Mouse (Mus musculus): ENCODE measurements around the gene Trim72. TPM values are rescaled to one million over a fixed set of nuclear protein-coding genes. Genes with fewer than 3 reads are reported as not detected.
A peak's percentile ranks its signal among the peaks of the same experiment; 100 is the strongest.

Gene Trim72
- total and polyA plus RNA-seq, 2 experiments from 2014 or later = 2.3 to 52.7 TPM

- TF ChIP-seq CTCF (IDR thresholded peaks at IDR 0.05; ENCODE audit: low read depth) (peak; percentile 57), EP300 (IDR thresholded peaks at IDR 0.05; ENCODE audit: low read depth) (no peak)
- peaks cover 23% of the 10 kb centered on the region for H3K36me3 ChIP-seq (replicated peaks; ENCODE audit: control insufficient read depth, insufficient read depth, low read length)
- ATAC-seq (ENCODE audit: insufficient read depth, low read depth) (peak; percentile 60), DNase-seq (ENCODE audit: low spot score) (peak; percentile 47)
- H3K27me3 ChIP-seq (ENCODE audit: control insufficient read depth, insufficient read depth, low read length) = no peaks in the 10 kb centered on the region
- no peaks in the 10 kb centered on the region for H3K9me3 ChIP-seq (replicated peaks; ENCODE audit: control insufficient read depth, low read length)
- peaks cover 6% of the 10 kb centered on the region for H3K4me1 ChIP-seq (ENCODE audit: control insufficient read depth, insufficient read depth)
- no peak overlapping the region for H3K9ac ChIP-seq (replicated peaks; ENCODE audit: low read depth, low read length)
- WGBS = 55% methylated on average over 6 of the region's 6 CpGs
- H3K4me3 ChIP-seq (ENCODE audit: low read depth, low read length) = no peak overlapping the region
- H3K4me2 ChIP-seq (ENCODE audit: low read depth, low read length) = no peak overlapping the region
- no peak overlapping the region for H3K27ac ChIP-seq (ENCODE audit: low read depth)
These were observed 11.9 kb upstream of the Trim72 start for GRCm38 (mm10) chr7:127991643-127992487.

- Histone ChIP-seq H3K9ac (replicated peaks; ENCODE audit: low read depth, low read length) (peak overlapping the region; percentile 35), H3K27me3 (ENCODE audit: control insufficient read depth, insufficient read depth, low read length) (no peaks in the 10 kb centered on the region), H3K9me3 (replicated peaks; ENCODE audit: control insufficient read depth, low read length) (no peaks in the 10 kb centered on the region), H3K36me3 (replicated peaks; ENCODE audit: control insufficient read depth, insufficient read depth, low read length) (peaks cover 19% of the 10 kb centered on the region), H3K4me1 (ENCODE audit: control insufficient read depth, insufficient read depth) (peaks cover 6% of the 10 kb centered on the region), H3K4me2 (ENCODE audit: low read depth, low read length) (peak overlapping the region; percentile 63), H3K4me3 (ENCODE audit: low read depth, low read length) (peak overlapping the region; percentile 48), H3K27ac (ENCODE audit: low read depth) (peak overlapping the region; percentile 58; the same call in 1 of the 2 replicates)
- whole genome bisulfite sequencing = 32% methylated on average over 5 of the region's 5 CpGs
- DNase-seq (ENCODE audit: low spot score) (no peak), ATAC-seq (ENCODE audit: insufficient read depth, low read depth) (no peak)
- TF ChIP-seq EP300 (IDR thresholded peaks at IDR 0.05; ENCODE audit: low read depth) = no peak
- TF ChIP-seq CTCF (IDR thresholded peaks at IDR 0.05; ENCODE audit: low read depth) = no peak
These were observed 11.0 kb upstream of the Trim72 start for GRCm38 (mm10) chr7:127992488-127993340.

GRCm38 (mm10) chr7:127993341-127993977, 10.3 kb upstream of the Trim72 start, which contains the start of gene Pycard:
Pycard (minus strand) TSS chr7:127993867.
- Histone ChIP-seq H3K4me2 (ENCODE audit: low read depth, low read length) (peak within 1 kb of the TSS; percentile 63), H3K9me3 (replicated peaks; ENCODE audit: control insufficient read depth, low read length) (no peaks in the 10 kb centered on the region), H3K27ac (ENCODE audit: low read depth) (peak within 1 kb of the TSS; percentile 58; the same call in 1 of the 2 replicates), H3K9ac (replicated peaks; ENCODE audit: low read depth, low read length) (peak within 1 kb of the TSS; percentile 35), H3K4me3 (ENCODE audit: low read depth, low read length) (peak within 1 kb of the TSS; percentile 48), H3K36me3 (replicated peaks; ENCODE audit: control insufficient read depth, insufficient read depth, low read length) (peaks cover 17% of the 10 kb centered on the region), H3K27me3 (ENCODE audit: control insufficient read depth, insufficient read depth, low read length) (no peaks in the 10 kb centered on the region), H3K4me1 (ENCODE audit: control insufficient read depth, insufficient read depth) (peaks cover 6% of the 10 kb centered on the region)
- peak; percentile 57 for DNase-seq (ENCODE audit: low spot score)
- TF ChIP-seq EP300 (IDR thresholded peaks at IDR 0.05; ENCODE audit: low read depth) (no peak), CTCF (IDR thresholded peaks at IDR 0.05; ENCODE audit: low read depth) (no peak)
- 6% methylated on average over 18 of the region's 18 CpGs for WGBS
- peak; percentile 60 for ATAC-seq (ENCODE audit: insufficient read depth, low read depth)

GRCm38 (mm10) chr7:127999436-127999835, 4.3 kb upstream of the Trim72 start:
- no peak overlapping the region for H3K9ac ChIP-seq (replicated peaks; ENCODE audit: low read depth, low read length)
- no peaks in the 10 kb centered on the region for H3K27me3 ChIP-seq (ENCODE audit: control insufficient read depth, insufficient read depth, low read length)
- H3K4me3 ChIP-seq (ENCODE audit: low read depth, low read length) = no peak overlapping the region
- 48% methylated on average over 1 of the region's 1 CpGs for WGBS
- H3K36me3 ChIP-seq (replicated peaks; ENCODE audit: control insufficient read depth, insufficient read depth, low read length) = no peaks in the 10 kb centered on the region
- ATAC-seq (ENCODE audit: insufficient read depth, low read depth) = no peak
- H3K9me3 ChIP-seq (replicated peaks; ENCODE audit: control insufficient read depth, low read length) = no peaks in the 10 kb centered on the region
- H3K4me1 ChIP-seq (ENCODE audit: control insufficient read depth, insufficient read depth) = peaks cover 15% of the 10 kb centered on the region
- no peak overlapping the region for H3K27ac ChIP-seq (ENCODE audit: low read depth)
- H3K4me2 ChIP-seq (ENCODE audit: low read depth, low read length) = no peak overlapping the region
- TF ChIP-seq CTCF (IDR thresholded peaks at IDR 0.05; ENCODE audit: low read depth) (no peak), EP300 (IDR thresholded peaks at IDR 0.05; ENCODE audit: low read depth) (no peak)
- no peak for DNase-seq (ENCODE audit: low spot score)
